In the genomic region with DNA sequence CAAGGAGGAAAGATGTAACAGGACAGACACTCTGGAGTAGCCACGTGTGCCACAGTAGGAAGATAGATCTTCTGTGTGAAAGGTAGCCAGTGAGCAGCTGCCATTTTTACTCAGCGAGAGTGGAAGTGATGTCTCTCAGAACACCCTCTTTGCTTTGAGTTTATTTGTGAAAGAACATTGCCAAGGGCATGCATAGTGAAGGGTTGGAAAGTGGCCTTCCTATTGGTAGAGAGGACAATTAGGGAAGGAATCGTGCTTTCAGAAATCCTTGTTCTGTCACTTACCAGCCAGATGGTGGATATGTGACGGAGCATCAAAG, we compare ENCODE assay signal across 13 mouse cellular contexts. TPM values are rescaled to one million over a fixed set of nuclear protein-coding genes. Genes with fewer than 3 reads are reported as not detected.
DNase-seq lines count a peak whose midpoint lies in the region; ATAC-seq lines count a peak whose summit lies in the region.
"Had no signal": no experiment of that assay in that cellular context is flagged by ENCODE, and none has a peak within 500 bp of the region (broad histone marks: within the 10 kb centered on the region; RNA-seq: fewer than 3 reads in every experiment).

No protein-coding gene starts in this region.

- no peaks in the 10 kb centered on the region for H3K36me3 ChIP-seq in forebrain, embryonic 11.5 days (ENCODE audit: control insufficient read depth, insufficient read depth, low read length)
- H3K36me3 ChIP-seq in forebrain, embryonic 10.5 days (replicated peaks): peaks cover 2% of the 10 kb centered on the region; the same call in 1 of the 2 replicates
- H3K36me3 ChIP-seq in hindbrain, embryonic 10.5 days: peaks cover 2% of the 10 kb centered on the region; the same call in 1 of the 2 replicates
- H3K36me3 ChIP-seq in midbrain, embryonic 13.5 days: no peaks in the 10 kb centered on the region

- H3K9ac ChIP-seq in forebrain, embryonic 11.5 days (ENCODE audit: low read length): no peak overlapping the region
- no peak overlapping the region for H3K9ac ChIP-seq in midbrain, embryonic 13.5 days (replicated peaks)
- H3K9ac ChIP-seq: lung, embryonic 14.5 days had no signal

- H3K4me1 ChIP-seq in forebrain, embryonic 11.5 days (replicated peaks; ENCODE audit: control insufficient read depth, insufficient read depth, low read length): no peaks in the 10 kb centered on the region
- peaks cover 16% of the 10 kb centered on the region for H3K4me1 ChIP-seq in forebrain, embryonic 10.5 days
- H3K4me1 ChIP-seq in hindbrain, embryonic 10.5 days (replicated peaks): peaks cover 16% of the 10 kb centered on the region
- peaks cover 17% of the 10 kb centered on the region for H3K4me1 ChIP-seq in midbrain, embryonic 13.5 days (replicated peaks)

- no peak overlapping the region for H3K27ac ChIP-seq in forebrain, embryonic 11.5 days (ENCODE audit: low read depth, low read length)
- H3K27ac ChIP-seq in forebrain, embryonic 10.5 days: no peak overlapping the region
- peak overlapping the region; percentile 40; the same call in 1 of the 2 replicates for H3K27ac ChIP-seq in hindbrain, embryonic 10.5 days
- peak overlapping the region; percentile 59 for H3K27ac ChIP-seq in midbrain, embryonic 13.5 days

- WGBS in forebrain, embryonic 11.5 days: 67% methylated on average over 4 of the region's 4 CpGs
- WGBS in forebrain, embryonic 10.5 days: 74% methylated on average over 4 of the region's 4 CpGs
- WGBS in hindbrain, embryonic 10.5 days: 72% methylated on average over 4 of the region's 4 CpGs
- WGBS in midbrain, embryonic 13.5 days: 40% methylated on average over 4 of the region's 4 CpGs

- no peak overlapping the region for H3K4me3 ChIP-seq in forebrain, embryonic 11.5 days (ENCODE audit: low read depth, low read length)
- H3K4me3 ChIP-seq in forebrain, embryonic 10.5 days: no peak overlapping the region
- no peak overlapping the region for H3K4me3 ChIP-seq in hindbrain, embryonic 10.5 days
- H3K4me3 ChIP-seq in midbrain, embryonic 13.5 days (replicated peaks): no peak overlapping the region

- no peak overlapping the region for H3K4me2 ChIP-seq in forebrain, embryonic 11.5 days (ENCODE audit: low read depth, low read length, severe bottlenecking)
- H3K4me2 ChIP-seq in midbrain, embryonic 13.5 days (replicated peaks): peak overlapping the region; percentile 21
- H3K4me2 ChIP-seq: liver, embryonic 11.5 days; lung, embryonic 14.5 days had no signal

- H3K27me3 ChIP-seq in forebrain, embryonic 11.5 days (ENCODE audit: control insufficient read depth, insufficient read depth, low read length): no peaks in the 10 kb centered on the region
- H3K27me3 ChIP-seq in forebrain, embryonic 10.5 days (ENCODE audit: poor library complexity, severe bottlenecking): no peaks in the 10 kb centered on the region
- no peaks in the 10 kb centered on the region for H3K27me3 ChIP-seq in hindbrain, embryonic 10.5 days (ENCODE audit: insufficient read depth, poor library complexity, severe bottlenecking)
- H3K27me3 ChIP-seq in midbrain, embryonic 13.5 days: no peaks in the 10 kb centered on the region

- DNase-seq in forebrain, embryonic 11.5 days (ENCODE audit: low spot score): no peak
- DNase-seq in forebrain, embryonic 10.5 days (ENCODE audit: extremely low spot score, low spot score): no peak
- peak; percentile 42 for DNase-seq in Muller cell, postnatal 12 days (ENCODE audit: inconsistent ontology term)
- no peak for DNase-seq in hindbrain, embryonic 10.5 days (ENCODE audit: low spot score)
- no peak for DNase-seq in thymus, postnatal 10 days (ENCODE audit: low spot score in 2 of 2)
- DNase-seq: cerebellum, adult 8-10 months; lung, embryonic 14.5 days; right cerebral cortex, postnatal 4 days; thymus, adult 18-20 months had no signal

- H3K9me3 ChIP-seq in forebrain, embryonic 11.5 days (ENCODE audit: control insufficient read depth, low read length): no peaks in the 10 kb centered on the region
- H3K9me3 ChIP-seq in forebrain, embryonic 10.5 days: no peaks in the 10 kb centered on the region
- no peaks in the 10 kb centered on the region for H3K9me3 ChIP-seq in hindbrain, embryonic 10.5 days
- no peaks in the 10 kb centered on the region for H3K9me3 ChIP-seq in midbrain, embryonic 13.5 days

- ATAC-seq in forebrain, embryonic 11.5 days (replicated peaks; ENCODE audit: low FRiP score): 0 out of 2 replicates have a peak, but pooled peaks have one; percentile 55
- ATAC-seq in midbrain, embryonic 13.5 days: peak; percentile 89
- no peak for ATAC-seq in cerebellum, adult (ENCODE audit: insufficient number of reproducible peaks, low FRiP score, low TSS enrichment)
- ATAC-seq in CD4-positive, CD25-positive, alpha-beta regulatory T cell, adult 4 months: no peak

RNA-seq across cellular contexts. Expression of a gene that starts 27.7 kb away (rescaled TPM):
- polyA plus RNA-seq in forebrain, embryonic 11.5 days (2014; fragmentation: Nextera tagmentation; extraction: Ambion mirVana): 48.1 and 49.3 TPM in 2 replicates
- polyA plus RNA-seq in forebrain, embryonic 10.5 days (2016; fragmentation: Nextera tagmentation; extraction: Ambion mirVana): 40.6 and 41.6 TPM in 2 replicates
- polyA plus RNA-seq in hindbrain, embryonic 10.5 days (2016; fragmentation: Nextera tagmentation; extraction: Ambion mirVana): 37.6 and 43.6 TPM in 2 replicates
- polyA plus RNA-seq in midbrain, embryonic 13.5 days (2015; fragmentation: Nextera tagmentation; extraction: Ambion mirVana): 29.2 and 35.1 TPM in 2 replicates
- polyA plus RNA-seq in CD4-positive, CD25-positive, alpha-beta regulatory T cell, adult 4 months (2017; shearing (Covaris generic)): 10 to 100 TPM; 15.6 to 15.8 TPM

Comparison
In these comparisons a context has a peak if more than half of its experiments do, and no peak if none do; other contexts are left out.
1. ATAC-seq: peak in forebrain, embryonic 11.5 days (single experiment) and midbrain, embryonic 13.5 days (single experiment); none in cerebellum, adult (single experiment) and CD4-positive, CD25-positive, alpha-beta regulatory T cell, adult 4 months (single experiment).
2. H3K27ac ChIP-seq: peak in hindbrain, embryonic 10.5 days (single experiment) and midbrain, embryonic 13.5 days (single experiment); none in forebrain, embryonic 11.5 days (single experiment) and forebrain, embryonic 10.5 days (single experiment).